Mouse (Mus musculus) left cerebral cortex, adult 2 months (tissue): Measurements from ENCODE around the gene Sh3bgrl2. TPM values are rescaled to one million over a fixed set of nuclear protein-coding genes. Genes with fewer than 3 reads are reported as not detected.

Source experiments
- DNase-seq, 2 experiments: peaks; one replicate each; pipeline ENCODE4 v3.0.0; 2021 to 2022; ENCODE audit warnings: low spot score in 2 of 2, mixed read lengths in 1 of 2; ENCODE audit errors: extremely low spot score in 1 of 2
- H3K27ac ChIP-seq: fragments of 200-600 bp; 2 replicates; pipeline ENCODE4 v1.8.1; 2022
- H3K4me3 ChIP-seq: fragments of 200-600 bp; 2 replicates; pipeline ENCODE4 v1.8.1; 2022
- CTCF ChIP-seq: fragments of 200-600 bp; IDR thresholded peaks from 2 replicates; pipeline ENCODE4 v1.8.1; 2022; ENCODE audit warnings: antibody characterized with exemption, mild to moderate bottlenecking, moderate library complexity
- intact Hi-C: fragments of 180-260 bp; cut with DNase I; formaldehyde crosslinking; loops from one replicate; pipeline ENCODE4 v1.15.1; 2025
- total RNA-seq, 2 experiments: library from RNA; stranded (reverse); gene quantifications; 2 replicates each; pipeline ENCODE4 v1.2.3; 2021

Sh3bgrl2 gene
- total RNA-seq, 2 experiments from 2014 or later: 30.7 to 36.1 TPM

GRCm38 (mm10) chr9:83646691-83647090 lies 98.6 kb downstream of the Sh3bgrl2 start:
- intact Hi-C loops: no loop called here
- no peak for TF ChIP-seq CTCF
- no peak overlapping the region for H3K4me3 ChIP-seq
- H3K27ac ChIP-seq: no peak overlapping the region
- DNase-seq: no peak

- no peak for DNase-seq
- no peak overlapping the region for H3K27ac ChIP-seq
- H3K4me3 ChIP-seq: no peak overlapping the region
- no peak for TF ChIP-seq CTCF
- intact Hi-C loops: no loop called here
Observed at GRCm38 (mm10) chr9:83647919-83648705, 100.0 kb downstream of the Sh3bgrl2 start.

- Histone ChIP-seq H3K27ac (no peak overlapping the region), H3K4me3 (no peak overlapping the region)
- no peak for DNase-seq
- TF ChIP-seq CTCF: no peak
- intact Hi-C loops: no loop called here
Observed at GRCm38 (mm10) chr9:83648733-83649132, 100.6 kb downstream of the Sh3bgrl2 start.

- Histone ChIP-seq H3K27ac (no peak overlapping the region), H3K4me3 (no peak overlapping the region)
- intact Hi-C loops: loop anchor here (5.0 kb wide), 1 partner anchor 40 kb away; no protein-coding TSS in a partner anchor
- TF ChIP-seq CTCF: no peak
- no peak for DNase-seq
Observed at GRCm38 (mm10) chr9:83652015-83652414, 103.9 kb downstream of the Sh3bgrl2 start.

- intact Hi-C loops: loop anchor here (5.0 kb wide), 1 partner anchor 40 kb away; no protein-coding TSS in a partner anchor
- no peak overlapping the region for H3K27ac ChIP-seq
- peak; percentile 65 for TF ChIP-seq CTCF
- no peak overlapping the region for H3K4me3 ChIP-seq
- DNase-seq: no peak
Observed at GRCm38 (mm10) chr9:83652590-83653172, 104.6 kb downstream of the Sh3bgrl2 start.

GRCm38 (mm10) chr9:83654601-83655000 lies 106.5 kb downstream of the Sh3bgrl2 start:
- Histone ChIP-seq H3K27ac (no peak overlapping the region), H3K4me3 (no peak overlapping the region)
- intact Hi-C loops: loop anchor here (5.0 kb wide), 1 partner anchor 38 kb away; no protein-coding TSS in a partner anchor
- no peak for TF ChIP-seq CTCF
- no peak for DNase-seq

GRCm38 (mm10) chr9:83656960-83657651 lies 109.0 kb downstream of the Sh3bgrl2 start:
- no peak overlapping the region for H3K27ac ChIP-seq
- no peak for TF ChIP-seq CTCF
- H3K4me3 ChIP-seq: no peak overlapping the region
- intact Hi-C loops: no loop called here
- no peak for DNase-seq

- Histone ChIP-seq H3K27ac (no peak overlapping the region), H3K4me3 (no peak overlapping the region)
- TF ChIP-seq CTCF: no peak
- intact Hi-C loops: no loop called here
- no peak for DNase-seq
Observed at GRCm38 (mm10) chr9:83657652-83658002, 109.5 kb downstream of the Sh3bgrl2 start.

GRCm38 (mm10) chr9:83659081-83659480 lies 111.0 kb downstream of the Sh3bgrl2 start:
- intact Hi-C loops: no loop called here
- H3K27ac ChIP-seq: no peak overlapping the region
- DNase-seq: no peak
- TF ChIP-seq CTCF: no peak
- H3K4me3 ChIP-seq: no peak overlapping the region

- H3K27ac ChIP-seq: no peak overlapping the region
- no peak for TF ChIP-seq CTCF
- intact Hi-C loops: no loop called here
Observed at GRCm38 (mm10) chr9:83661811-83662210, 113.7 kb downstream of the Sh3bgrl2 start.

GRCm38 (mm10) chr9:83663981-83664897 lies 116.1 kb downstream of the Sh3bgrl2 start:
- TF ChIP-seq CTCF: no peak
- Histone ChIP-seq H3K4me3 (peak overlapping the region; percentile 12), H3K27ac (no peak overlapping the region)
- peak in 1 of 2 experiments; percentile 18 for DNase-seq
- intact Hi-C loops: no loop called here

More at GRCm38 (mm10) chr9:83661811-83662210, 113.7 kb downstream of the Sh3bgrl2 start:
- no peak for DNase-seq
- no peak overlapping the region for H3K4me3 ChIP-seq
